Mouse (Mus musculus) G1E (cell line): ENCODE results near the gene Dnase1.

Source experiments
- CTCF ChIP-seq: IDR thresholded peaks from 2 replicates; pipeline ENCODE4 v1.5.1; 2012; ENCODE audit warnings: low read depth, low read length, inconsistent platforms, mixed read lengths
- GATA1 ChIP-seq: IDR thresholded peaks from 2 replicates; pipeline ENCODE4 v1.6.1; 2012; ENCODE audit warnings: borderline replicate concordance, low read length, inconsistent platforms, mixed read lengths
- POLR2AphosphoS5 ChIP-seq: IDR thresholded peaks from 2 replicates; pipeline ENCODE4 v1.6.1; 2012; ENCODE audit warnings: low read depth, low read length, inconsistent platforms; ENCODE audit not compliant: insufficient replicate concordance
- TAL1 ChIP-seq: conservative IDR thresholded peaks from 2 replicates; pipeline ENCODE4 v1.6.1; 2012; ENCODE audit warnings: low read depth, low read length, inconsistent platforms, mixed read lengths

DNA sequence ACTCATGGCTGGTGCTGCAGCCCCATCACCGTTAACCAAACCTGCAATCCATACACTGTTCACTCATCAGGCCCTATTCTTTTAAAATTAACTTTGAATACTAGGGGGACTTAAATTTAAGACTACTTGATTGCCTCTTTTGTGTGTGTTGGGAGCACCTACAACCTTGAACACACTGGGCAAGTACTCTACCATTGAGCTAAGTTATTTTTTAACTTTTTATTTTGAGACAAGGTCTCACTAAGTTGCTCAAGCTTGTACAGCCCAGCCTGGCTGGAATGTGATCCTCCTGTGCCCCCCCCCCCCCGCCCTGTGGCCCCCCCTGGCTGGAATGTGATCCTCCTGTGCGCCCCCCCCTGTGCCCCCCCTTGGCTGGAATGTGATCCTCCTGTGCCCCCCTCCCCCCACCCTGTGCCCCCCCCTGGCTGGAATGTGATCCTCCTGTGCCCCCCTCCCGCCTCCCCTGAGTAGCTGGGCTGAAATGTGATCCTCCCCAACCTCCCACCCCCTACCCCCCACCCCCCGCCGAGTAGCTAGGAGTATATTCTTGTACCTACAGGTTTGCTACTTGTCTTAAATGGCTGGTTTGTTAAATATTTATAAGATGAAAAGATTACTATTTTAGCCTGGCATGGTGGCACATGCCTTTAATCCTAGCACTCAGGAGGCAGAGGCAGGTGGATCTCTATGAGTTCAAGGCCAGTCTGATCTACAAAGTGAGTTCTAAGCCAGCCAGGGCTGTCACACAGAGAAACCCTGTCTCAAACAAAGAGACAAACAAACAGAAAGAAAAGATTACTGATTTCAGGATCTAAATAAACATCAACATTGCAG is 5.1 kb upstream of the Dnase1 start:
- TF ChIP-seq CTCF: no peak
- no peak for TF ChIP-seq TAL1
- no peak for TF ChIP-seq GATA1
- TF ChIP-seq POLR2AphosphoS5: no peak
